Mouse (Mus musculus) CH12.LX (cell line): Measurements from ENCODE around the gene Eef1e1.
"Not testable (repeated sequence)": the region's sequence is repeated elsewhere in the genome, so short reads cannot be mapped to it uniquely, and the experiment has no call there.

Experiments
- MEF2A ChIP-seq: IDR thresholded peaks from 2 replicates; pipeline ENCODE4 v1.6.1; 2014; ENCODE audit warnings: low read depth, mild to moderate bottlenecking, inconsistent platforms, low read length, improper control_type of control experiment, borderline replicate concordance
- NELFE ChIP-seq: IDR thresholded peaks from 2 replicates; pipeline ENCODE4 v1.6.1; 2011; ENCODE audit warnings: low read depth, low read length, improper control_type of control experiment
- POLR2A ChIP-seq: IDR thresholded peaks from 2 replicates; pipeline ENCODE4 v1.6.1; 2011; ENCODE audit warnings: low read depth, mild to moderate bottlenecking, improper control_type of control experiment, low read length
- UBTF ChIP-seq: IDR thresholded peaks from 2 replicates; pipeline ENCODE4 v1.6.1; 2012; ENCODE audit warnings: low read depth, mild to moderate bottlenecking, inconsistent platforms, low read length, improper control_type of control experiment, moderate library complexity

GRCm38 (mm10) chr13:38618001-38618630 lies 40.7 kb downstream of the Eef1e1 start:
- not testable (repeated sequence) for TF ChIP-seq MEF2A, UBTF, POLR2A, NELFE
